Mouse (Mus musculus): ENCODE results near the gene Speer4f2. TPM values are rescaled to one million over a fixed set of nuclear protein-coding genes. Genes with fewer than 3 reads are reported as not detected.

Gene Speer4f2
- polyA plus RNA-seq, 1 experiment = not detected

DNA sequence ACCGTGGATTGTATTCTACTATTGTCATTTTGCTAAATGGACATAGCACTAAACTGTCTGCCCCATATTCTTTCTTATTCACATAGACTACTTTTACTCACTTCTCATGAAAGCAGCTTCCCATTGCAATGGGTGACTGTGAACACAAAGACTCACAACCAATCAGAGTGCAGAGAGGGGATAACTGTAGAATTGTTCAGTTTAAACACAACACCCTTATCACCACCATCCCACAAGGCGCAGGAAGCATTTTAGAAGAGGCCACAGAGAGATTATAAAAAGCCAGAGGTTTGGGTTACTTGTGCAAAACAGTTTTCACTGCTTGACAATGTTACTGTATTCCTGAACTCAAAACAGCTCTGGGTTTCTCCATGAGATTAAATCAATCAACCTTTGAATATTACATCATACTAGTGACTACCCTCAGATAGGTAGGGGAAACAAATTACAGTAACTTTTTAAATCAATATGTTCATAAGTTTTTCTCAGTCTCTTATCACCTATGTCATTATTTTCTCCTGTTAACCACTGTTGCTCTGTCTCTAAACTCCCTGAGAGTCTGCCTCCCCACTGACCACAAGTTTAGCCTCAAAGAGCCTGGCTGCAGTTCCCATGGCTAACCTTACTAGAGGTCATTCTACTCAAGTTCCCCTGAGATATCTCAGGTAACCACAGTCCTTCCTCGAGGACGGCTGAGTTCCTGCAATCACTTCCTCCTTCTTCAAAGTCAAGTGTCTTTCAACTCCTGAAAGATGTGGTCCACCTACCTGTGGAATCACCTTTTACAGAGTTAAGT, 29.5 kb downstream of the Speer4f2 start:
- H3K4me1 ChIP-seq = peaks cover 16% of the 10 kb centered on the region
- no peaks in the 10 kb centered on the region for H3K27me3 ChIP-seq (replicated peaks)
- H3K4me3 ChIP-seq (replicated peaks) = no peak overlapping the region
- H3K36me3 ChIP-seq (replicated peaks; ENCODE audit: low read length) = no peaks in the 10 kb centered on the region
- no peaks in the 10 kb centered on the region for H3K9me3 ChIP-seq
- TF ChIP-seq GATA1 (IDR thresholded peaks at IDR 0.05; ENCODE audit: borderline replicate concordance, low read length) (no peak), FLI1 (IDR thresholded peaks at IDR 0.05; ENCODE audit: low read length) (no peak)

- Histone ChIP-seq H3K4me1 (peaks cover 16% of the 10 kb centered on the region), H3K9me3 (no peaks in the 10 kb centered on the region), H3K36me3 (replicated peaks; ENCODE audit: low read length) (no peaks in the 10 kb centered on the region), H3K27me3 (replicated peaks) (no peaks in the 10 kb centered on the region), H3K4me3 (replicated peaks) (no peak overlapping the region)
- no peak for TF ChIP-seq FLI1 (IDR thresholded peaks at IDR 0.05; ENCODE audit: low read length)
- no peak for TF ChIP-seq GATA1 (IDR thresholded peaks at IDR 0.05; ENCODE audit: borderline replicate concordance, low read length)
These were observed 30.6 kb downstream of the Speer4f2 start for GRCm38 (mm10) chr5:17403584-17403983.

DNA sequence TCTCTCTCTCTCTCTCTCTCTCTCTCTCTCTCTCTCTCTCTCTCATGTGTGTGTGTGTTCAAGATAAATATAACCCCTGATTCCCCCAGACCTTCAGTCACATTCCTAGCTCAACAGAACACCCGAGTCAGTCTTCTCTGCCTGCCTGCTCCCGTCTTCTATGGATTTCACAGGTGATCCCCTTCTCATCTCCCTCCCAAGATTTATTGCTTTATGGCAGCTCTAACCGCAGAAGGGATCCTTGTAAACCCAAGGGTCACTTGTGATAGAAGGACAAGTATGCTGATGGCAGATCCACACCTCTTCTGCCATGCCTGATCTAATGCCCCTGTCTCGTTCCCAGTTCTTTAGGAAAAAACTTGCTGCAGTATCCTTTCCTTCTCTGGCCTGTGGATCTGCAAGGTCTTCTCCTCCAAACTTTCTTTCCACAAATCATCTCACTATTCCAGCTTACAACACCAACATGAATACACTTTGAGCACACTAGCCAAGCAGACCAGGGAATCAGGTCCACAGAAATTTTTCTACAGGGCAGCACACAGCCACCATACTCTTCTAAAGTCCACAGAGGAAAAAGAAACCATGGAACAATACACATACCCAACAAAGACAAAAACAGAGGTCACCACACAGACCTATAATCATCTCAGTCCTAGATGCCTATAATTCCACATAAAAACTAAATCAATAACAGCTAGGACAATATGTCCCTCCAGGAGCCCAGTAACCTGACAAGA, 36.1 kb downstream of the Speer4f2 start:
- Histone ChIP-seq H3K4me3 (replicated peaks) (no peak overlapping the region), H3K27me3 (replicated peaks) (no peaks in the 10 kb centered on the region), H3K9me3 (peaks cover 5% of the 10 kb centered on the region), H3K4me1 (no peaks in the 10 kb centered on the region), H3K36me3 (replicated peaks; ENCODE audit: low read length) (no peaks in the 10 kb centered on the region)
- no peak for TF ChIP-seq GATA1 (IDR thresholded peaks at IDR 0.05; ENCODE audit: borderline replicate concordance, low read length)
- no peak for TF ChIP-seq FLI1 (IDR thresholded peaks at IDR 0.05; ENCODE audit: low read length)

DNA sequence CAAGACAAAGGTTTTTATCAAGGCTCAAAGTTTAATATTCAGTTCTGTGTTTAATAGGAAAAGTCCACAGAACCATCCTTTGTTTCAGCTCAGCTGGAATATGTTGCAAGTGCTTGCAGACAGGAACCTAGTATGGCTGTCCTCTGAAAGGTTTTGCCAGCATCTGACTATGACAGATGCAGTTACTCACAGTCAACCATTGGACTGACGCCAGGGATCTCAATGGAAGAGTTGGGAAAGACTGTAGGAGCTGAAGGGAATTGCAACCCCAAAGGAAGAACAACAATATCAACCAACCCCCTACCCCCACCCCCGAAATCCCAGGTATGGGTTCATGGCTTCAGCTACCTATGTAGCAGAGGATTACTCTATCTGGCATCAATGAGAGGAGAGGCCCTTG, 44.2 kb downstream of the Speer4f2 start:
- Histone ChIP-seq H3K9me3 (no peaks in the 10 kb centered on the region), H3K27me3 (replicated peaks) (no peaks in the 10 kb centered on the region), H3K4me3 (replicated peaks) (no peak overlapping the region), H3K36me3 (replicated peaks; ENCODE audit: low read length) (no peaks in the 10 kb centered on the region), H3K4me1 (no peaks in the 10 kb centered on the region; the same call in 1 of the 2 replicates)
- TF ChIP-seq FLI1 (IDR thresholded peaks at IDR 0.05; ENCODE audit: low read length) (no peak), GATA1 (IDR thresholded peaks at IDR 0.05; ENCODE audit: borderline replicate concordance, low read length) (no peak)

DNA sequence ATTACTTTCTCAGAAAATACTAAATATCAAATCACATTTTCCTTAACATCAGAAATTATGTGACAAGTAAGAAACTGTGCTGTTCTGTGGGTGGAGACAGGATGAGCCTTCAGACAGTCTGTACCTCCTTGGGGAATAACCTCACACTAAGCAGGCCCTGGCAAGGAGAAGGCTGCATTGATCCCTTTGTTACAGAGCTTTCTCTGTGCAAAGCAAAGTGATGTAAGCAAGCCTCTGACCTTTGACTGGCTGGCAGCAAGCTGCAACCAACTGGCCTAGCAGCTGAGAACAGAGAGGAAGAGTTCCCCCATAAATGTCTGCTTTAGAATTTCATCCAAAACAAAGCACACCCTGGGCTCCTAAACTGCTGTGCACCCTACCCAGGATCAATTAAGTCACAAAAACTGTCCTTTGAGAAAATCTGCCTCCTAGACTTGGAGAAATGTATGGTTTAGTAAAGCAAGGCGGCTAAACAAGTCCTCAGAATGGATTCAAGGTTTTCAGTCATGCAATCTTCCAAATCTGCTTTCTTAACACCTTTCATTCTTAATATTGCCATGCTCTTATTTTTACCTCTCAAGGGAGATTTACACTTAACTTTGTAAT, 46.3 kb downstream of the Speer4f2 start:
- Histone ChIP-seq H3K4me1 (no peaks in the 10 kb centered on the region; the same call in 1 of the 2 replicates), H3K27me3 (replicated peaks) (no peaks in the 10 kb centered on the region), H3K4me3 (replicated peaks) (no peak overlapping the region), H3K36me3 (replicated peaks; ENCODE audit: low read length) (no peaks in the 10 kb centered on the region), H3K9me3 (no peaks in the 10 kb centered on the region)
- TF ChIP-seq GATA1 (IDR thresholded peaks at IDR 0.05; ENCODE audit: borderline replicate concordance, low read length) (no peak), FLI1 (IDR thresholded peaks at IDR 0.05; ENCODE audit: low read length) (no peak)

DNA sequence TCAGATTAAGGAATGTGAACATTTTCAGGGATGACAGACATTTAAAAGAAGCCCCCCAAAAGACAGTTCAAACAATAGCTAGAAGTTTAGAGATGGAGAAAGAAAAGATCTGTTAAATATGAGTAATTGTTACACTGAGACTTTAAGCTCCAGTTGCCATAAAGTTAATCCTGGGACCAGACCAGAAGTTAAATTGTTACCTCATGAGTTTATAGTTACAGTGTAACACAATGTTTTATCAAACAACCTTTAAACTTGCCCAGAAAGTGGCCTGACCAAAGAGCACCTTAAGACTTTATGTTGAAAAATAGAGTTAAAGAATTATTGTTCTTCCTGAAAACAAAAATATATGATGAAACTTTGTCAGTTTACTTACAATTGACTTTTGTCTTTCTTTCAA, 46.9 kb downstream of the Speer4f2 start:
- TF ChIP-seq GATA1 (IDR thresholded peaks at IDR 0.05; ENCODE audit: borderline replicate concordance, low read length) (no peak), FLI1 (IDR thresholded peaks at IDR 0.05; ENCODE audit: low read length) (no peak)
- Histone ChIP-seq H3K4me1 (no peaks in the 10 kb centered on the region; the same call in 1 of the 2 replicates), H3K36me3 (replicated peaks; ENCODE audit: low read length) (no peaks in the 10 kb centered on the region), H3K9me3 (0 out of 2 replicates have a peak, but pooled peaks cover 2% of the 10 kb centered on the region), H3K4me3 (replicated peaks) (no peak overlapping the region), H3K27me3 (replicated peaks) (no peaks in the 10 kb centered on the region)

GRCm38 (mm10) chr5:17422225-17422624, 49.2 kb downstream of the Speer4f2 start:
- H3K4me3 ChIP-seq (replicated peaks) = no peak overlapping the region
- no peaks in the 10 kb centered on the region; the same call in 1 of the 2 replicates for H3K4me1 ChIP-seq
- TF ChIP-seq FLI1 (IDR thresholded peaks at IDR 0.05; ENCODE audit: low read length) (no peak), GATA1 (IDR thresholded peaks at IDR 0.05; ENCODE audit: borderline replicate concordance, low read length) (no peak)
- H3K27me3 ChIP-seq (replicated peaks) = no peaks in the 10 kb centered on the region
- no peaks in the 10 kb centered on the region for H3K36me3 ChIP-seq (replicated peaks; ENCODE audit: low read length)
- H3K9me3 ChIP-seq = peaks cover 8% of the 10 kb centered on the region

GRCm38 (mm10) chr5:17426930-17427329, 54.0 kb downstream of the Speer4f2 start:
- Histone ChIP-seq H3K27me3 (replicated peaks) (no peaks in the 10 kb centered on the region), H3K9me3 (peaks cover 8% of the 10 kb centered on the region), H3K4me3 (replicated peaks) (no peak overlapping the region), H3K4me1 (no peaks in the 10 kb centered on the region; the same call in 1 of the 2 replicates), H3K36me3 (replicated peaks; ENCODE audit: low read length) (no peaks in the 10 kb centered on the region)
- TF ChIP-seq FLI1 (IDR thresholded peaks at IDR 0.05; ENCODE audit: low read length) (no peak), GATA1 (IDR thresholded peaks at IDR 0.05; ENCODE audit: borderline replicate concordance, low read length) (no peak)

Other genes with a start within 250 kb of the Speer4f2 start
- not detected in 2 replicates for gene Speer4f1, start 102.9 kb downstream of the Speer4f2 start, polyA plus RNA-seq (2012; ENCODE audit: insufficient read depth, low replicate concordance)
- not detected in 2 replicates for gene Sema3c, start 201.1 kb downstream of the Speer4f2 start, polyA plus RNA-seq (2012; ENCODE audit: insufficient read depth, low replicate concordance)